Mouse (Mus musculus): Measurements from ENCODE around the gene Cideb.

The Cideb gene

GRCm38 (mm10) chr14:55763166-55763565 is 4.9 kb upstream of the Cideb start:
- no peak for DNase-seq (ENCODE audit: low spot score)

- DNase-seq (ENCODE audit: low spot score): no peak
Observed at GRCm38 (mm10) chr14:55762001-55762821, 4.0 kb upstream of the Cideb start.

GRCm38 (mm10) chr14:55761163-55761562 is 2.9 kb upstream of the Cideb start, which contains the start of gene Ltb4r2:
Gene Ltb4r2 (plus strand): TSS chr14:55761428.
- no peak for DNase-seq (ENCODE audit: low spot score)

GRCm38 (mm10) chr14:55760156-55760555 is 1.9 kb upstream of the Cideb start:
- peak; percentile 89 for DNase-seq (ENCODE audit: low spot score)

GRCm38 (mm10) chr14:55757566-55757965 is 692 bp downstream of the Cideb start:
- no peak for DNase-seq (ENCODE audit: low spot score)

GRCm38 (mm10) chr14:55747051-55747847 is 11.0 kb downstream of the Cideb start:
- no peak for DNase-seq (ENCODE audit: low spot score)

GRCm38 (mm10) chr14:55745861-55746237 is 12.4 kb downstream of the Cideb start:
- no peak for DNase-seq (ENCODE audit: low spot score)

GRCm38 (mm10) chr14:55745180-55745860 is 12.9 kb downstream of the Cideb start, which contains the start of the genes Dhrs1 and Nop9:
Gene Dhrs1 (minus strand): TSS chr14:55745690.
Gene Nop9 (plus strand): TSS chr14:55745693.
- DNase-seq (ENCODE audit: low spot score): peak; percentile 83

GRCm38 (mm10) chr14:55743711-55744110 is 14.5 kb downstream of the Cideb start:
- DNase-seq (ENCODE audit: low spot score): peak; percentile 89

GRCm38 (mm10) chr14:55737086-55737687 is 21.1 kb downstream of the Cideb start:
- DNase-seq (ENCODE audit: low spot score): no peak

- DNase-seq (ENCODE audit: low spot score): no peak
Observed at GRCm38 (mm10) chr14:55735758-55736157, 22.5 kb downstream of the Cideb start.

GRCm38 (mm10) chr14:55735334-55735733 is 22.9 kb downstream of the Cideb start:
- no peak for DNase-seq (ENCODE audit: low spot score)

- DNase-seq (ENCODE audit: low spot score): no peak
Observed at GRCm38 (mm10) chr14:55734869-55735268, 23.4 kb downstream of the Cideb start.

GRCm38 (mm10) chr14:55733889-55734288 is 24.4 kb downstream of the Cideb start:
- DNase-seq (ENCODE audit: low spot score): no peak

- peak; percentile 37 for DNase-seq (ENCODE audit: low spot score)
Observed at GRCm38 (mm10) chr14:55730531-55731032, 27.7 kb downstream of the Cideb start.

- DNase-seq (ENCODE audit: low spot score): no peak
Observed at GRCm38 (mm10) chr14:55730116-55730515, 28.1 kb downstream of the Cideb start.

GRCm38 (mm10) chr14:55727889-55728685 is 30.2 kb downstream of the Cideb start:
- DNase-seq (ENCODE audit: low spot score): no peak

GRCm38 (mm10) chr14:55726261-55726660 is 32.0 kb downstream of the Cideb start:
- DNase-seq (ENCODE audit: low spot score): no peak

GRCm38 (mm10) chr14:55724411-55724871 is 33.8 kb downstream of the Cideb start:
- no peak for DNase-seq (ENCODE audit: low spot score)

GRCm38 (mm10) chr14:55723433-55723832 is 34.8 kb downstream of the Cideb start:
- DNase-seq (ENCODE audit: low spot score): no peak
